Mouse (Mus musculus) CD4-positive, CD25-positive, alpha-beta regulatory T cell, adult 4 months (primary cell): ENCODE results near the gene Nxph1. TPM values are rescaled to one million over a fixed set of nuclear protein-coding genes. Genes with fewer than 3 reads are reported as not detected.

ENCODE experiments used
- ATAC-seq: one replicate; pipeline ENCODE4 v1.8.0; 2017
- polyA plus RNA-seq, 2 experiments: library from polyadenylated mRNA; unstranded; fragments of 100-300 nt; shearing (Covaris generic); gene quantifications; one replicate each; pipeline ENCODE4 v1.2.1; 2017

The Nxph1 gene
- polyA plus RNA-seq, 2 experiments from 2014 or later: not detected

- ATAC-seq: no peak
Observed at GRCm38 (mm10) chr6:8970576-8970975, 22.3 kb downstream of the Nxph1 start.

DNA sequence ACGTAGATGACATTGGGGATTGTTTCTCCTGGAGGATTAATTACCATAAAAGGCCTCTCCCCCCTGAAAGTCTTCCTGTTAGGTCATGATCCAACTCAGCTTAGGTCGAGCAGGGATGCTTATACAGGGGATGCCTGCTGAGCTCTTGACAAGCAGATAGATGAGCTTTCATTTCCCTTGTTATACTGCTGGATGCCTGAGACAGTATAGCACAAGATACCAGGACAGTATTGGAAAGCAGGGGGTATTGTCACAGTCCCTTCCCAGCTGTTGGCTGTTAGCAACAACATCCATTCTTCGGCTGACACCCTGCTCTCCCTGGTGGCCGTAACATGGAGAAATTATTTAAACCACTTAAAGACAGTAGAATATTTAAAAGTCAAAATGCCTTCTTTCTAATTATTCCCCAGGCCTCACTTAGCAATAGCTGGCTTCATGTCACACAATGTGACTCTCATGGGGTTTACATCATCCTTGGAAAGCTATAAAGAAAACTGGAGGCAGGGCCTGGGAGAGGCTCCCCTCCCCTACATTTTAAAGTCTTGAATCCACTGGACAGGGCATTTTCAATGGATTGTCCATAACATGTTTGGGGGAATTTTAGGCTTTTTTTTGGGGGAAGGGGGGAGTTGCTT, 31.1 kb downstream of the Nxph1 start:
- ATAC-seq: no peak

- ATAC-seq: no peak
Observed at GRCm38 (mm10) chr6:8996301-8996943, 48.2 kb downstream of the Nxph1 start.

DNA sequence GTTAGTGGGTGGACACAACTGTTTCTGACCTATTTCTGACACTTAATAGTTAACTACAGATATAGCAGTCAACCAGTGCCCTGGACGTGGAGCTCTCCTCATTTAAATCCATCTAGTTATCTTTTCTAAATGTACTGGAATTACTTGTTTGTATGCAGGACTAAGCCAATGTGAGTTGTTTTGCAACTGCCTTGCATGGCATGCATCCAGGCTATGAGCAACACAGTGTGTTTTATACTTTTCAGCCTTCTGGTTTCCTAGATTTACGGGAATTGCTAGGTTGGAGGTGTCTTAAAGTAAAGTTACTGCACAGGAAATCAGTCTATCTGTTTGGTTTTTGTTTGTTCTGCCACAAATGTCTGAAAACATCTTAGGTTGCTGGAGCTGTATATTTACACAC, 49.1 kb downstream of the Nxph1 start:
- ATAC-seq: no peak

DNA sequence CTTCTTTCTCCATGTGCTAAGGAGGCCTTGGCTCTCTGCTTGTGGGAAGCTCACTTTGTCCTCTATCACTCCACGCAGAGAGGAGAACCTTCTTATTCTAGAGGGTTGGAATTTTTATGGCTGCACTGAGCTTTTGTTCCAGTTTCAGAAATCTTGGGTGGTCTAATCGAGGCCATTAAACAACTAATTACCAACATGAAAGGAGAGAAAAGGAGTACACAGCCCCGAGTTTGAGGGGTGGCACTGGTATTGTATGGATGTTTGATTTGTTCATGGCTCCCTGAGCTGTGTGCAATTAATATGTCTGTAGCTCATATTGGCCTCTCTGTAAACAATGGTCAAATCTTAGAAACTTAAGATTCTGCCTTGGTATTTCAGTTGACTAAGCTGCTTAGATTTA, 54.5 kb downstream of the Nxph1 start:
- ATAC-seq: no peak

GRCm38 (mm10) chr6:9026631-9027030, 78.4 kb downstream of the Nxph1 start:
- no peak for ATAC-seq

DNA sequence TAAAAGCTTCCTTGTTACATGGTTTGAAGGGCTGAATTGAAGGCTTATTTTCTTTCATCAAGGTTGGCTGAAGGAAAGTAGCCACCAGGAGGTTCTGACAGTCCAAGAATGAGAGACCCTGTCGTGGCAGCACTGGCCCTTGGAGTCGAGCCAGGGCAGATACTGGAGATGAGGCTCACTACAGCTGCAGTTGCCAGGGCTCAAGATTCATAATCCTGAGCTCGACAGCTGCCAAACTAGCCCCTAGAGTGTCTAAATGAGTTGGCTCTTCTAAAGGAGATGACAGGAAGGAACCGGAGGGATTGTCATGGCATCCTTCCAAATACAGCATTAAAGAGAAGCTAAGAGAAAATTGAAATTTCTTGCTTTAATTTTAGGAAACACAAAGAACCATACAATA, 78.9 kb downstream of the Nxph1 start:
- no peak for ATAC-seq

GRCm38 (mm10) chr6:9028501-9028900, 80.3 kb downstream of the Nxph1 start:
- ATAC-seq: no peak

- ATAC-seq: no peak
Observed at GRCm38 (mm10) chr6:9039286-9039685, 91.1 kb downstream of the Nxph1 start.

GRCm38 (mm10) chr6:9040991-9041390, 92.8 kb downstream of the Nxph1 start:
- no peak for ATAC-seq

DNA sequence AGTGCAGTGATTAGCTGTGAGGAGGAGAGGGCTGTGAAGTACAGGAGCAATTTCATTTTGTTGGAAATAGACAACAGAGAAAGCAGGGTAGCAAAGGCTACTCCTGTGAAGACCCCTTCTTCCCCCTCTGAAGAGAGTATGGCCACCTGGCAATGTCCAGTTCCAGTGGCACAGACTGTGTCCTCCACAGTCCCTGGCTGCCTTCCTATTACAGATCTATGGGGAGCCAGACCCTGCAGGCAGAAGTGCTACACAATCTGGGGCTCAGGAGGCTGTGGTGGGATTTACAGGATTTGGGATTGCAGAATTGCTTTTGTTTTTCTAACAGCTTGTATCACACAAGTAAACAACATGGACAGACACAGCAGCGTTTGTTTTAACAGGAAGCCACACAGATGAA, 94.2 kb downstream of the Nxph1 start:
- ATAC-seq: no peak

DNA sequence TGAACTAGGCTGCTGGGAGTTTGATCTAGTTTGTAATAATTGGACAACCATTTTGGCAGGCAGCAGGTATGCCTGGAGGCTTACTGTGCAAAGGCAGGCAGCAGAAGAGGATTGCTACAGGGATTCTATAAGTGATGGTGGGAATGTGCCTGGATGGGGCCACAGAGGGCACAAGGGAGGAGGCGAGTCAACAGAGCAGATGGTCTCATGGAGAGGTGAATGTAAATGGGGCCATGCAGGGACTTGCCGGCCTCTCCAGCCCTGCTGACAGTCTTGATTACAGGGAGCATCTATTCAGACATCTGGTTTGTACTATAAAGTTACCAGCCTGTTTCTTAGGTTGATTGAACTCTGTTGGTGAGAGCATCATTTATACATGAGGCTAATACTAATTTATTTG, 98.6 kb downstream of the Nxph1 start:
- ATAC-seq: no peak

GRCm38 (mm10) chr6:9061261-9062105, 113.3 kb downstream of the Nxph1 start:
- no peak for ATAC-seq

DNA sequence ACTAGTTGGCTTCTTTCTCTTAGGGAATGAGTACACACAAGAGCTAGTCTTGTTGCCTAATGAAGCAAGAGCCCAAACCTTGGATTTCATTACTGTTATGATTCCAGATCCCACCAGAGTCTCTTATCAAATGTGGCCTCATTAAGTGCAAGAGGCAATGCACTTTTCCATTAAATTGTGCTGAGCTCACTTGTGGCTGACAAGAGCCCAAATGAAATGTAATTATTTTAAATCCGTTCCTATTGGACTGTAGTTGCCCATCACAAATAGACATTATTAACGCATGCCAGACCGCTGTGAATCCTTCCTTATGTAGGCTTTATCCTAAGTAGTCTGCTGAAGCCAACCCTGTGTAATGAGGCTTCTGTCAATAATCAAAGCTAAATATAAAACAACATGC, 118.2 kb downstream of the Nxph1 start:
- no peak for ATAC-seq

- no peak for ATAC-seq
Observed at GRCm38 (mm10) chr6:9069913-9070312, 121.7 kb downstream of the Nxph1 start.

- no peak for ATAC-seq
Observed at GRCm38 (mm10) chr6:9076463-9076862, 128.2 kb downstream of the Nxph1 start.

DNA sequence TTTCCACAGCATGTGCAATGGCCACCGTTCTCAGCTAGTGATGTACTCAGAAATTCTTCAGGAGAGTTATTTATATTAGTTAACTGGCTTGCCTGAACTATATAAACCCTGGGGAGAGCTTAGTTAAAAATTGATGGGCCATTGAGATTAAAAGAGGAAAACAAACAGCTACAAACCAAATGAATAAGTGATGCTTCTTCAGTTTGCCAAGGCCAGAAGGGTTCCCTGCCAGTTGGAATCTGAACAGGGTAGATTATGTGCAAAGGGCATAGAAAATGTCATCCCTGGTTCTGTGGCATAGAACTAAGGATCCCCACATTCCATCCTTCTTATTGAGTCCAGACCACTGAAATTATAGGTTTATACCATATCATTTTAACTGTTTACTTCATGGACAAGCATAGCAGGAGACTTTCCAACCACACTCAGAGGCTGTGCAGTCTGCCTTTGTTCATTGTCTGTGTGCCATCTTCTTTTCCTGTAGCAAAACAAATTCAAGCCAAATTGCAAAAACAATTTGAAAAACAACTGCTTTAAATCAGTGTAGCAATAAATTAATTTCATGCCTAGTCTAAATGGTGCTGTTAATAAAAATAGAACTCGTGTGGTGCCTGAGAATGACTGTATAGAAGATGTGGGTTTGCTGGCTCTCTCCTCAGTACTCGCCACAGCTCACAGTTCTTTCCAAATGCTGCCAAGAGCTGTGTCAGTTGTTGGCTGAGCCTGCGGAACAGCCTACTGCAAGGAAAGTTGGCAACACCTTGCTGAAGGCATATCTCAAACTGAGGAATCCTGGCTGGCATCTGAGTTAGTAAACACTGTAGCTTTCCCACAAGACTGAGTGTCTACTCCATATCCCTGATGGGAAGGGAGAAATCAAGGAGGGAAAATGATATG, 129.8 kb downstream of the Nxph1 start:
- no peak for ATAC-seq

DNA sequence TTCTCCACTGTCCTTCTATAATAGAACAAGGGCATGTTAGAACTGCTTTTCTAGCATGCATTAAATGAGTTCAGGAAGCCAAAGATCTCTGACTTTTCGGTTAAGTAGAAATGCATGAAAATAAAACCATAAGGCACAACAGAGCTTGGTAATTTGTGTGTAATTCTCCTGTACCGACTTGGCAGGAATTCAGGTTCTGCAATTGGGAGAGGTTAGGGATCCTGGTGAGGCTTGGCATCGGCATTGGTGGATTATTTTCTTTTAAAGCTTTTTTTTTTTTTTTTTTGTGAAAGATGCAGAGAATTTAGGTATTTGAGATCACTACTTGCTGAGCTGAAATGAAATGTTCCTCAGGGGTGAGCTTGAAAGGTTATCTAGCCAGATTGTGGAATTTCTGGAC, 135.6 kb downstream of the Nxph1 start:
- ATAC-seq: no peak

- no peak for ATAC-seq
Observed at GRCm38 (mm10) chr6:9097345-9097744, 149.1 kb downstream of the Nxph1 start.

DNA sequence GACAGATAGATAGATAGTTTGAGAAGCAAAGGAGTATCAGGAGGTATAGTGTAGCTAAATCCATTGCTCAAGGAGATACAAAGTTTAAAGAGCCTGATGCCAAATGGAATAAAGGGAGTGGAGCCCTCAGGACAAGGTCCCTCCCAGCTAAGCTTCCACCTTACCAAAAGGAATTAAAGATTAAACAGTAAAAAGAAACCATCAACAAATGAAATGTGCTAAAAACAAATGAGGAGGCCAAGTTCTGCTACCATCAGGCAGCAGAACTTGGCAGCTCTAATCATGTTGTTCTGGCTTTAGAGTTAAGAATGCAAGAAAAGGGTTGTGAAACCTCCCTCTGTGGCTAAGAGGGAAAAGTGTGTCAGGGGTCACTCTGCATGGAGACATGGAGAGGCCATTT, 159.1 kb downstream of the Nxph1 start:
- ATAC-seq: no peak

- ATAC-seq: no peak
Observed at GRCm38 (mm10) chr6:9119136-9119535, 170.9 kb downstream of the Nxph1 start.

- no peak for ATAC-seq
Observed at GRCm38 (mm10) chr6:9124321-9124914, 176.2 kb downstream of the Nxph1 start.
